Mouse (Mus musculus): ENCODE measurements at regions not wholly inside any gene's neighbourhood (a gene's known extent, or its start where the extent isn't known, plus 50 kb on each side); places are given as distances from the start of the nearest gene placed in this dataset.

GRCm38 (mm10) chr9:71383901-71384300 is 101.8 kb downstream of the Polr2m start:
- TF ChIP-seq JUN (IDR thresholded peaks at IDR 0.05; ENCODE audit: insufficient read depth, low read depth, low read length) (no peak), E2F4 (IDR thresholded peaks at IDR 0.05; ENCODE audit: insufficient replicate concordance, low read depth, low read length) (no peak), ETS1 (conservative IDR thresholded peaks at IDR 0.05; ENCODE audit: low read depth, low read length) (no peak), POLR2A (IDR thresholded peaks at IDR 0.05; ENCODE audit: low read depth, low read length) (no peak), MEF2A (IDR thresholded peaks at IDR 0.05; ENCODE audit: borderline replicate concordance, low read depth, low read length) (no peak), EP300 (IDR thresholded peaks at IDR 0.05; ENCODE audit: low read length) (no peak), CTCF (conservative IDR thresholded peaks at IDR 0.05 in 1 of 2, IDR thresholded peaks at IDR 0.05 in 1 of 2; ENCODE audit: low read depth in 2 of 2, low read length in 2 of 2) (no peak), NRF1 (IDR thresholded peaks at IDR 0.05; ENCODE audit: low read depth, low read length) (no peak), HCFC1 (IDR thresholded peaks at IDR 0.05; ENCODE audit: low read depth, low read length) (no peak), MAZ (IDR thresholded peaks at IDR 0.05; ENCODE audit: low read depth, low read length) (no peak)
